Mouse (Mus musculus) left cerebral cortex, postnatal 10 days (tissue): ENCODE results near the gene Acot8. TPM values are rescaled to one million over a fixed set of nuclear protein-coding genes. Genes with fewer than 3 reads are reported as not detected.
A peak's percentile ranks its signal among the peaks of the same experiment; 100 is the strongest.

Source experiments
- DNase-seq, 2 experiments: peaks; one replicate each; pipeline ENCODE4 v3.0.0; 2021 to 2022; ENCODE audit warnings: low spot score in 2 of 2, mixed read lengths in 1 of 2; ENCODE audit errors: extremely low spot score in 1 of 2
- intact Hi-C: fragments of 180-260 bp; cut with DNase I; formaldehyde crosslinking; loops from one replicate; pipeline ENCODE4 v1.15.1; 2025
- total RNA-seq, 2 experiments: library from RNA; stranded (reverse); gene quantifications; 2 replicates each; pipeline ENCODE4 v1.2.3; 2021

Acot8 gene
- total RNA-seq, 2 experiments from 2014 or later, result 22.1 to 30.0 TPM

DNA sequence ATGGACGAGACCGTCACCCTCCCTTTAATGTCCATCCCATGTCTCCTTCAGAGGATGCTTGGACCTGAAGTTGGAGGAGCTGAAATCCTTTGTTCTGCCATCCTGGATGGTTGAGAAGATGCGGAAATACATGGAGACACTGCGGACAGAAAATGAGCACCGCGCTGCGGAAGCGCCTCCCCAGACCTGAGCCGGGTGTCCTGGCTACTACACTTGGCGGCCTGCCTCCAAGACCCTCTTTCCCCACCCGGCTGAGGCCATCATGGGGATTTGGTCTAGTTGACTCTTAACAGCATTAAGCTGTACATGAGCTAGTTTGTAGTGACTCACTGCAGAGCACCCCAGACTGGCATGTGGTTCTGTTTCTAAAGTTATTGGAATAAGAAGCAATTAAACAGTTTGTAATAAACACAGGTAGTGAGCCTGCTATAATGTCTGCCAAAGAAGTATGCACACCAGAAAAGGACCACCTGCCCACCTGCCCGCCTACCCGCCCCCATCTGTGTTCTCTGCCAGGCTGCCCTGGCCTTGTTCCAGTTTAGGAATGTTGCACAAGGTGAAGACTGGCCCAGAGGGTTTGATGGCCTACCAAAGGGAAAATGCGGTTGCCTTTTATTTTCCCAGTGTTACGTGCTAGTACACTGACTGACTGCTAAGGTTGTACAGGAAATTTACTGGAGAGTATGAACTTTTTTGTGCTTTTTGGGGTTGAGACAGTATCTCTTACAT lies 36.7 kb downstream of the Acot8 start:
- intact Hi-C loops, result no loop called here

GRCm38 (mm10) chr2:164765841-164766240 lies 38.8 kb downstream of the Acot8 start:
- intact Hi-C loops, result no loop called here
- DNase-seq, result no peak

More for the DNA sequence above, 36.7 kb downstream of the Acot8 start:
- no peak for DNase-seq

DNA sequence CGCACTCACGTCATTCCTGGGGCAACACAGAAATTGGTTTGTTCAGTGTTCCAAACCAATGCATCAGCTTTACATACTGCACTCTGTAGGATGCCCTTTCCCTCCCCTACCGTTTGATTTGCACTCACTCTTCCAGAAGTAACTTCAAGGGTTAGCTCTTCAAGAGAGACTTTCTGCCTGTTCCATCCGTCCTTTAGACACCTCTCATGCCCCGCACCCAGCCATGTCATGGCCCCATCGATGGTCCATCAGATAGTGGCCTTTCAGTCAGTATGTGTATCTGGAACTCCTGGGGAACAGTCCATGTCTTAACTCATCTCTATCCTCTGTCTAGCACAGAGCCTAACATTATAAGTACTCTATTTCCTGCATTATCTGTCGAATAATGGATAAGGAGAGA lies 42.1 kb downstream of the Acot8 start:
- intact Hi-C loops, result no loop called here
- no peak for DNase-seq

- intact Hi-C loops, result no loop called here
- DNase-seq, result no peak
Observed at GRCm38 (mm10) chr2:164761971-164762370, 42.7 kb downstream of the Acot8 start.

DNA sequence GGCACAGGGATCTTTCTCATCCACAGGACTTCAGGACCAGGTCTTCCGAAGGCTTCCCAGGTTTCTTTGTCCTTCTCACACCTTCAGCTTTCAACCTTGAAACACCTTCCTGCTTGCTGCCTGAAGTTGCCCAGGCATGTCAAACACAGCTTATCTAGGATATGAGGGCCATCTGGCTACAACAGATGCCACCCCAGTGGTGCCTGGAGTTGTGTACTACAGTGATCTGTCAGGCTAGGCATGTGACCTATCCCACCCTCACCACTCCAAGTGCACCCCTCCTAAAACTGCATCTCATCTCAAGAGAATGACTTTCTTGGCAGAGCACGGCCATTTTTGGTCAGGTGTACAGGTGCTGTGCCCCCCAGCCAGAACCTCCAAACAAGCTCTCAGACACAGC lies 43.2 kb downstream of the Acot8 start:
- intact Hi-C loops, result no loop called here
- DNase-seq, result no peak

DNA sequence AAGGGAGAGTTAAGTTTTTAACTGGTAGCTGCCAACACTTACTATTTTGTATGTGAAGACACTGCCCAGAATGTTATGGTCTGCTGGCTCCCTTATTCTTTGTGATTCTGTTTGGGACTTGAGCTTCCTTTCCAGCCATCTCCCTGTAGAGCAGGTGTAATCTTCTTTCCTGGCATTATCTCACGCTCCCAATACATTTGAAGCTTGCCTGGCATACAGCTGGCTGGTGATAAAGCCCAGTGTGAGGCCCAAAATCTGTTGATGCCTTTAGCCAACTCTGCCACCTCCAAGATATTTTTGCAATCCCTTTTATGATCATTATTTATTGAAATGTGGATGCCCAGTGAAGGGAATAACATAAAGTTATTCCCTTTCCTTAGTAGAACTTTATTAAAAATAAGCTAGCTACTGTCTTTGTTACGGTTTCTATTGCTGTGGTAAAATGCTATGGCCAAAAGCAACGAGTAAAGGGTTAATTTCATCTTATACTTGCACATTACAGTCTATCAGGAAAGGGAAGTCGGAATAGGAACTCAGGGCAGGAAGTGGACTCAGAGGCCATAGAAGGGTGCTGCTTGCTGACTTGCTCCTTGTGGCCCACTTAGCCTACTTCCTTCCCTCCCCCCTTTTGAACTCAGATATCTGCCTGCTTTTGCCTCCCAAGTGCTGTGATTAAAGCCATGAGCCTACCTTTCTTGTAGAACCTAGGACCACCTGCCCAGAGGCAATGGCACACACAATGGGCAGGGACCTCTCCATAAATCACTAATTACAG lies 44.4 kb downstream of the Acot8 start:
- DNase-seq, result no peak
- intact Hi-C loops, result no loop called here

GRCm38 (mm10) chr2:164758692-164759091 lies 46.0 kb downstream of the Acot8 start:
- DNase-seq, result no peak
- intact Hi-C loops, result no loop called here

- intact Hi-C loops, result no loop called here
- DNase-seq, result no peak
Observed at GRCm38 (mm10) chr2:164757841-164758240, 46.8 kb downstream of the Acot8 start.

- no peak for DNase-seq
- intact Hi-C loops, result no loop called here
Observed at GRCm38 (mm10) chr2:164754800-164755199, 49.9 kb downstream of the Acot8 start.

DNA sequence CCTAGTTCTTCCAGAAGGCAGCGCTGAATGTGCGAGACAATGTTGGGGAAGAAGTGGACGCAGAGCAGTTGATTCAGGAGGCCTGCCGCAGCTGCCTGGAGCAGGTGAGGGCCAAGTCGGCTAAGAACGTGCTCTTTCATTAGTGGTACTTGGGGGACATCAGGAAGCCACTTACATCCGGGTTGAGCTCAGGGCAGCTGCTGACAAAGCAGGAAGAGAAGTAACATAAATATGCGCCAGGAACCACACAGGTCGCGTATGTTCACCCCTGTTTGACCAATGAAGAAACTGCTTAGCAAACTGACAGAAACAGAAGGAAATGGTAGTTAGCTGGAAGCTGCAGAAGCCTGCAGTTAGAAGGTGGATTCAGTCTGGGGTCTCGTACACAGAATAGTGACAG lies 50.6 kb downstream of the Acot8 start:
- intact Hi-C loops, result no loop called here
- no peak for DNase-seq

GRCm38 (mm10) chr2:164752454-164752853 lies 52.2 kb downstream of the Acot8 start:
- intact Hi-C loops, result no loop called here
- DNase-seq, result no peak

DNA sequence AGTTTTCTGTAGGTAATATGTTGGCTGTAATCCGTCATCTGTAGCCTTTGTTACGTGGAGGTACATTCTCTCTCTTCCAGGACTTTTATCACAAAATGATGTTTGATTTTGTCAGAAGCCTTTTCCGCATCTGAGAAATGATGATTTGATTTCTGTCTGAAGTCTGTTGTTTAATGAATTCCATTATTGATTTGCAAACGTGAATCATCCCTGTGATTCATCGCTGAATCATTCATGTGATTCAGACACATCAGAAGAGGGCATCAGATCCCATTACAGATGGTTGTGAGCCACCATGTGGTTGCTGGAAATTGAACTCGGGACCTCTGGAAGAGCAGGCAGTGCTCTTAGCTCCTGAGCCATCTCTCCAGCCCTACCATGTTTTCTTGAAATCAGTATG lies 55.7 kb downstream of the Acot8 start:
- intact Hi-C loops, result no loop called here
- DNase-seq, result no peak

DNA sequence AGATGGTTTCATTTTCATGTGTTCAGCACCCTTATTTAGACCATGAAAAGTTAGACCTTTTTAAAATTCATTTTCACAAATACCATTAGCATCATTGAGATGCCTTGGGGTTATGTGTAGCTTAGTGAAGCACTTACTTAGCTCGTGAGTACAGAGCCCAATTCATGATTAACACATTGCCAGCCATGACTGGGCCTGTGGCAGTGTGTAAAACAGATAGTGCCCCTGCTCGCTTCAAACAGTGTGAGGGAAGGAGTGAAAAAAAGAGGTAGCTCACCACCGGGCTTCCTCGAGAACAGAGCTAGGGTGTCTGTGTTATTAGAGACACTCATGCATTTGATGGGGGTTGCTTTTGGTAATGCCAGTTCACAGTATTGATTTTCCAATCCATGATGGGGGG lies 56.5 kb downstream of the Acot8 start:
- intact Hi-C loops, result no loop called here
- DNase-seq, result no peak

- intact Hi-C loops, result no loop called here
- DNase-seq, result no peak
Observed at GRCm38 (mm10) chr2:164746693-164747092, 58.0 kb downstream of the Acot8 start.

- intact Hi-C loops, result no loop called here
- peak; percentile 88 to 96 for DNase-seq
Observed at GRCm38 (mm10) chr2:164745843-164746479, 58.7 kb downstream of the Acot8 start, which contains the start of the genes Wfdc3 and Dnttip1. Gene Wfdc3, minus strand, starts transcription at chr2:164745931. Gene Dnttip1, plus strand, starts transcription at chr2:164745983.

DNA sequence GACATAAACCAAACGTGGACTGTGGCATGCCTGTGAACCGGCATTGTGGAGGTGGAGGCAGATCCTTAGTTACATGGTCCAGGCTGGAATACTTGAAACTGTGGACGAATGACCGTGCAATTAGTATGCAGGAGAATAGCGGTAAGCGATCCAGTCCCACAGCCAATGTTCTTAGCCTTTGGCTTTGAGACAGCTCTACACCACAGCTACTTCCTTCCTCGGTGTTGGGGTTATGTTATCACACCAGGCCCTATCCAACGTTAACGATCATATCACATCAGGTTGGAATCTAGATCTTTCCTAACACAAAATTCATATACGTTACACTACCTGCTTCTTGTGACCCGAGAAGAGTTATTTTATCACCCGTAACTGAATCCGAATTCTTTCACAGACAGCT lies 59.7 kb downstream of the Acot8 start:
- DNase-seq, result no peak
- intact Hi-C loops, result no loop called here
